Mouse (Mus musculus) spleen, adult 18-20 months (tissue): ENCODE measurements around the gene Gm20917.
"Not testable (repeated sequence)": the region's sequence is repeated elsewhere in the genome, so short reads cannot be mapped to it uniquely, and the experiment has no call there.

Experiments used
- DNase-seq, 2 experiments: peaks; one replicate each; pipeline ENCODE4 v3.0.0; 2022; ENCODE audit warnings: mixed read lengths in 2 of 2

Gene Gm20917

GRCm38 (mm10) chrY:79151022-79151421 is at the start of gene Gm20917:
Gene Gm20917 (minus strand): TSS chrY:79151122.
- not testable (repeated sequence) for DNase-seq
